Mouse (Mus musculus): ENCODE results near the gene Mmp15. TPM values are rescaled to one million over a fixed set of nuclear protein-coding genes. Genes with fewer than 3 reads are reported as not detected.

Mmp15 gene
- polyA plus RNA-seq, 1 experiment, result 8.0 TPM

GRCm38 (mm10) chr8:95332437-95333199 is 19.4 kb upstream of the Mmp15 start:
- H3K9me3 ChIP-seq (replicated peaks; ENCODE audit: control insufficient read depth, insufficient read depth, low read length, poor library complexity, severe bottlenecking), result no peaks in the 10 kb centered on the region
- H3K36me3 ChIP-seq (ENCODE audit: control insufficient read depth, insufficient read depth, low read length, poor library complexity, severe bottlenecking), result no peaks in the 10 kb centered on the region
- H3K4me3 ChIP-seq (ENCODE audit: low read depth, low read length), result peak overlapping the region; percentile 93
- no peak for TF ChIP-seq POLR2A (IDR thresholded peaks at IDR 0.05; ENCODE audit: insufficient read depth, low read length)
- no peak for TF ChIP-seq CTCF (IDR thresholded peaks at IDR 0.05; ENCODE audit: low read depth, low read length)
- no peak for TF ChIP-seq EP300 (IDR thresholded peaks at IDR 0.05; ENCODE audit: insufficient read depth, low read depth, low read length)
- H3K9ac ChIP-seq (ENCODE audit: low read depth, poor library complexity, severe bottlenecking), result peak overlapping the region; percentile 91
- no peaks in the 10 kb centered on the region for H3K27me3 ChIP-seq (ENCODE audit: control insufficient read depth, insufficient read depth, low read length, poor library complexity, severe bottlenecking)
- H3K27ac ChIP-seq (ENCODE audit: insufficient read depth, low read length), result peak overlapping the region; percentile 61
- no peaks in the 10 kb centered on the region for H3K4me1 ChIP-seq (ENCODE audit: control insufficient read depth, insufficient read depth, low read length)

GRCm38 (mm10) chr8:95335706-95336105 is 16.4 kb upstream of the Mmp15 start:
- no peaks in the 10 kb centered on the region for H3K9me3 ChIP-seq (replicated peaks; ENCODE audit: control insufficient read depth, insufficient read depth, low read length, poor library complexity, severe bottlenecking)
- no peak overlapping the region for H3K27ac ChIP-seq (ENCODE audit: insufficient read depth, low read length)
- H3K27me3 ChIP-seq (ENCODE audit: control insufficient read depth, insufficient read depth, low read length, poor library complexity, severe bottlenecking), result no peaks in the 10 kb centered on the region
- H3K36me3 ChIP-seq (ENCODE audit: control insufficient read depth, insufficient read depth, low read length, poor library complexity, severe bottlenecking), result no peaks in the 10 kb centered on the region
- H3K4me3 ChIP-seq (ENCODE audit: low read depth, low read length), result no peak overlapping the region
- no peak overlapping the region for H3K9ac ChIP-seq (ENCODE audit: low read depth, poor library complexity, severe bottlenecking)
- no peaks in the 10 kb centered on the region for H3K4me1 ChIP-seq (ENCODE audit: control insufficient read depth, insufficient read depth, low read length)
- TF ChIP-seq POLR2A (IDR thresholded peaks at IDR 0.05; ENCODE audit: insufficient read depth, low read length), result no peak
- no peak for TF ChIP-seq CTCF (IDR thresholded peaks at IDR 0.05; ENCODE audit: low read depth, low read length)

- TF ChIP-seq POLR2A (IDR thresholded peaks at IDR 0.05; ENCODE audit: insufficient read depth, low read length), result no peak
- no peak for TF ChIP-seq EP300 (IDR thresholded peaks at IDR 0.05; ENCODE audit: insufficient read depth, low read depth, low read length)
- no peak for TF ChIP-seq CTCF (IDR thresholded peaks at IDR 0.05; ENCODE audit: low read depth, low read length)
- Histone ChIP-seq H3K27me3 (ENCODE audit: control insufficient read depth, insufficient read depth, low read length, poor library complexity, severe bottlenecking) (no peaks in the 10 kb centered on the region), H3K36me3 (ENCODE audit: control insufficient read depth, insufficient read depth, low read length, poor library complexity, severe bottlenecking) (no peaks in the 10 kb centered on the region), H3K9ac (ENCODE audit: low read depth, poor library complexity, severe bottlenecking) (no peak overlapping the region), H3K4me1 (ENCODE audit: control insufficient read depth, insufficient read depth, low read length) (no peaks in the 10 kb centered on the region), H3K27ac (ENCODE audit: insufficient read depth, low read length) (no peak overlapping the region), H3K4me3 (ENCODE audit: low read depth, low read length) (no peak overlapping the region), H3K9me3 (replicated peaks; ENCODE audit: control insufficient read depth, insufficient read depth, low read length, poor library complexity, severe bottlenecking) (no peaks in the 10 kb centered on the region)
These were observed 15.7 kb upstream of the Mmp15 start for GRCm38 (mm10) chr8:95336363-95336762.

- no peaks in the 10 kb centered on the region for H3K27me3 ChIP-seq (ENCODE audit: control insufficient read depth, insufficient read depth, low read length, poor library complexity, severe bottlenecking)
- H3K9ac ChIP-seq (ENCODE audit: low read depth, poor library complexity, severe bottlenecking), result no peak overlapping the region
- no peak overlapping the region for H3K27ac ChIP-seq (ENCODE audit: insufficient read depth, low read length)
- H3K4me3 ChIP-seq (ENCODE audit: low read depth, low read length), result no peak overlapping the region
- H3K9me3 ChIP-seq (replicated peaks; ENCODE audit: control insufficient read depth, insufficient read depth, low read length, poor library complexity, severe bottlenecking), result no peaks in the 10 kb centered on the region
- no peaks in the 10 kb centered on the region for H3K36me3 ChIP-seq (ENCODE audit: control insufficient read depth, insufficient read depth, low read length, poor library complexity, severe bottlenecking)
- H3K4me1 ChIP-seq (ENCODE audit: control insufficient read depth, insufficient read depth, low read length), result no peaks in the 10 kb centered on the region
- TF ChIP-seq POLR2A (IDR thresholded peaks at IDR 0.05; ENCODE audit: insufficient read depth, low read length), result no peak
- TF ChIP-seq CTCF (IDR thresholded peaks at IDR 0.05; ENCODE audit: low read depth, low read length), result no peak
- no peak for TF ChIP-seq EP300 (IDR thresholded peaks at IDR 0.05; ENCODE audit: insufficient read depth, low read depth, low read length)
These were observed 10.3 kb upstream of the Mmp15 start for GRCm38 (mm10) chr8:95341721-95342120.

- no peak overlapping the region for H3K9ac ChIP-seq (ENCODE audit: low read depth, poor library complexity, severe bottlenecking)
- H3K9me3 ChIP-seq (replicated peaks; ENCODE audit: control insufficient read depth, insufficient read depth, low read length, poor library complexity, severe bottlenecking), result no peaks in the 10 kb centered on the region
- no peaks in the 10 kb centered on the region for H3K36me3 ChIP-seq (ENCODE audit: control insufficient read depth, insufficient read depth, low read length, poor library complexity, severe bottlenecking)
- H3K4me3 ChIP-seq (ENCODE audit: low read depth, low read length), result no peak overlapping the region
- TF ChIP-seq POLR2A (IDR thresholded peaks at IDR 0.05; ENCODE audit: insufficient read depth, low read length), result no peak
- TF ChIP-seq CTCF (IDR thresholded peaks at IDR 0.05; ENCODE audit: low read depth, low read length), result peak; percentile 26
- no peak for TF ChIP-seq EP300 (IDR thresholded peaks at IDR 0.05; ENCODE audit: insufficient read depth, low read depth, low read length)
- H3K27me3 ChIP-seq (ENCODE audit: control insufficient read depth, insufficient read depth, low read length, poor library complexity, severe bottlenecking), result no peaks in the 10 kb centered on the region
- no peaks in the 10 kb centered on the region for H3K4me1 ChIP-seq (ENCODE audit: control insufficient read depth, insufficient read depth, low read length)
- no peak overlapping the region for H3K27ac ChIP-seq (ENCODE audit: insufficient read depth, low read length)
These were observed 7.4 kb upstream of the Mmp15 start for GRCm38 (mm10) chr8:95344668-95345067.
